Mouse (Mus musculus): Measurements from ENCODE around the gene Vegfa. TPM values are rescaled to one million over a fixed set of nuclear protein-coding genes. Genes with fewer than 3 reads are reported as not detected.
A peak's percentile ranks its signal among the peaks of the same experiment; 100 is the strongest.

Vegfa gene
- polyA plus RNA-seq, 1 experiment from 2014 or later = 6.8 TPM

GRCm38 (mm10) chr17:46045742-46046141 is 13.6 kb upstream of the Vegfa start:
- Histone ChIP-seq H3K4me2 (replicated peaks; ENCODE audit: low read depth, low read length) (no peak overlapping the region), H3K9me3 (ENCODE audit: control insufficient read depth, low read depth, low read length) (no peaks in the 10 kb centered on the region), H3K4me3 (ENCODE audit: low read depth, low read length) (no peak overlapping the region), H3K27ac (ENCODE audit: low read length) (no peak overlapping the region), H3K27me3 (ENCODE audit: control insufficient read depth, insufficient read depth, low read length) (no peaks in the 10 kb centered on the region), H3K4me1 (ENCODE audit: control insufficient read depth, insufficient read depth, low read length) (peaks cover 12% of the 10 kb centered on the region; the same call in 1 of the 2 replicates), H3K36me3 (ENCODE audit: control insufficient read depth, insufficient read depth, low read length) (no peaks in the 10 kb centered on the region), H3K9ac (replicated peaks; ENCODE audit: low read depth, low read length) (no peak overlapping the region)
- WGBS = 76% methylated on average over 8 of the region's 8 CpGs
- ATAC-seq (ENCODE audit: insufficient number of reproducible peaks, insufficient read depth, low FRiP score, low read depth) = no peak

- Histone ChIP-seq H3K4me1 (ENCODE audit: control insufficient read depth, insufficient read depth, low read length) (peaks cover 14% of the 10 kb centered on the region; the same call in 1 of the 2 replicates), H3K9ac (replicated peaks; ENCODE audit: low read depth, low read length) (no peak overlapping the region), H3K27me3 (ENCODE audit: control insufficient read depth, insufficient read depth, low read length) (no peaks in the 10 kb centered on the region), H3K36me3 (ENCODE audit: control insufficient read depth, insufficient read depth, low read length) (no peaks in the 10 kb centered on the region), H3K4me3 (ENCODE audit: low read depth, low read length) (no peak overlapping the region), H3K27ac (ENCODE audit: low read length) (no peak overlapping the region), H3K4me2 (replicated peaks; ENCODE audit: low read depth, low read length) (no peak overlapping the region), H3K9me3 (ENCODE audit: control insufficient read depth, low read depth, low read length) (no peaks in the 10 kb centered on the region)
- ATAC-seq (ENCODE audit: insufficient number of reproducible peaks, insufficient read depth, low FRiP score, low read depth) = no peak
- WGBS = 89% methylated on average over 5 of the region's 5 CpGs
Measured at GRCm38 (mm10) chr17:46044953-46045352, 12.8 kb upstream of the Vegfa start.

GRCm38 (mm10) chr17:46042158-46042557 is 10.0 kb upstream of the Vegfa start:
- Histone ChIP-seq H3K27me3 (ENCODE audit: control insufficient read depth, insufficient read depth, low read length) (no peaks in the 10 kb centered on the region), H3K4me1 (ENCODE audit: control insufficient read depth, insufficient read depth, low read length) (0 out of 2 replicates have a peak, but pooled peaks cover 7% of the 10 kb centered on the region), H3K4me3 (ENCODE audit: low read depth, low read length) (no peak overlapping the region), H3K9ac (replicated peaks; ENCODE audit: low read depth, low read length) (no peak overlapping the region), H3K27ac (ENCODE audit: low read length) (no peak overlapping the region), H3K9me3 (ENCODE audit: control insufficient read depth, low read depth, low read length) (no peaks in the 10 kb centered on the region), H3K4me2 (replicated peaks; ENCODE audit: low read depth, low read length) (no peak overlapping the region), H3K36me3 (ENCODE audit: control insufficient read depth, insufficient read depth, low read length) (no peaks in the 10 kb centered on the region)
- no peak for ATAC-seq (ENCODE audit: insufficient number of reproducible peaks, insufficient read depth, low FRiP score, low read depth)
- WGBS = 73% methylated on average over 8 of the region's 8 CpGs

- Histone ChIP-seq H3K9me3 (ENCODE audit: control insufficient read depth, low read depth, low read length) (no peaks in the 10 kb centered on the region), H3K4me3 (ENCODE audit: low read depth, low read length) (no peak overlapping the region), H3K36me3 (ENCODE audit: control insufficient read depth, insufficient read depth, low read length) (no peaks in the 10 kb centered on the region), H3K4me2 (replicated peaks; ENCODE audit: low read depth, low read length) (no peak overlapping the region), H3K4me1 (ENCODE audit: control insufficient read depth, insufficient read depth, low read length) (0 out of 2 replicates have a peak, but pooled peaks cover 7% of the 10 kb centered on the region), H3K27me3 (ENCODE audit: control insufficient read depth, insufficient read depth, low read length) (no peaks in the 10 kb centered on the region), H3K27ac (ENCODE audit: low read length) (no peak overlapping the region), H3K9ac (replicated peaks; ENCODE audit: low read depth, low read length) (no peak overlapping the region)
- no peak for ATAC-seq (ENCODE audit: insufficient number of reproducible peaks, insufficient read depth, low FRiP score, low read depth)
- WGBS = 86% methylated on average over 3 of the region's 3 CpGs
Measured at GRCm38 (mm10) chr17:46041679-46042078, 9.5 kb upstream of the Vegfa start.

GRCm38 (mm10) chr17:46041223-46041622 is 9.1 kb upstream of the Vegfa start:
- Histone ChIP-seq H3K27me3 (ENCODE audit: control insufficient read depth, insufficient read depth, low read length) (no peaks in the 10 kb centered on the region), H3K4me1 (ENCODE audit: control insufficient read depth, insufficient read depth, low read length) (0 out of 2 replicates have a peak, but pooled peaks cover 7% of the 10 kb centered on the region), H3K27ac (ENCODE audit: low read length) (no peak overlapping the region), H3K4me2 (replicated peaks; ENCODE audit: low read depth, low read length) (no peak overlapping the region), H3K9me3 (ENCODE audit: control insufficient read depth, low read depth, low read length) (no peaks in the 10 kb centered on the region), H3K9ac (replicated peaks; ENCODE audit: low read depth, low read length) (no peak overlapping the region), H3K36me3 (ENCODE audit: control insufficient read depth, insufficient read depth, low read length) (no peaks in the 10 kb centered on the region), H3K4me3 (ENCODE audit: low read depth, low read length) (no peak overlapping the region)
- WGBS = 65% methylated on average over 5 of the region's 5 CpGs
- ATAC-seq (ENCODE audit: insufficient number of reproducible peaks, insufficient read depth, low FRiP score, low read depth) = no peak

GRCm38 (mm10) chr17:46040561-46040960 is 8.4 kb upstream of the Vegfa start:
- 14% methylated on average over 6 of the region's 6 CpGs for WGBS
- ATAC-seq (ENCODE audit: insufficient number of reproducible peaks, insufficient read depth, low FRiP score, low read depth) = no peak
- H3K27me3 ChIP-seq (ENCODE audit: control insufficient read depth, insufficient read depth, low read length) = no peaks in the 10 kb centered on the region
- H3K4me3 ChIP-seq (ENCODE audit: low read depth, low read length) = no peak overlapping the region
- no peak overlapping the region for H3K4me2 ChIP-seq (replicated peaks; ENCODE audit: low read depth, low read length)
- 0 out of 2 replicates have a peak, but pooled peaks cover 7% of the 10 kb centered on the region for H3K4me1 ChIP-seq (ENCODE audit: control insufficient read depth, insufficient read depth, low read length)
- H3K9ac ChIP-seq (replicated peaks; ENCODE audit: low read depth, low read length) = no peak overlapping the region
- H3K36me3 ChIP-seq (ENCODE audit: control insufficient read depth, insufficient read depth, low read length) = no peaks in the 10 kb centered on the region
- H3K9me3 ChIP-seq (ENCODE audit: control insufficient read depth, low read depth, low read length) = no peaks in the 10 kb centered on the region
- H3K27ac ChIP-seq (ENCODE audit: low read length) = no peak overlapping the region

- H3K4me2 ChIP-seq (replicated peaks; ENCODE audit: low read depth, low read length) = no peak overlapping the region
- no peak overlapping the region for H3K4me3 ChIP-seq (ENCODE audit: low read depth, low read length)
- no peaks in the 10 kb centered on the region for H3K9me3 ChIP-seq (ENCODE audit: control insufficient read depth, low read depth, low read length)
- H3K27me3 ChIP-seq (ENCODE audit: control insufficient read depth, insufficient read depth, low read length) = no peaks in the 10 kb centered on the region
- no peak overlapping the region for H3K9ac ChIP-seq (replicated peaks; ENCODE audit: low read depth, low read length)
- WGBS = 48% methylated on average over 3 of the region's 3 CpGs
- H3K4me1 ChIP-seq (ENCODE audit: control insufficient read depth, insufficient read depth, low read length) = peaks cover 10% of the 10 kb centered on the region
- H3K27ac ChIP-seq (ENCODE audit: low read length) = no peak overlapping the region
- no peaks in the 10 kb centered on the region for H3K36me3 ChIP-seq (ENCODE audit: control insufficient read depth, insufficient read depth, low read length)
- no peak for ATAC-seq (ENCODE audit: insufficient number of reproducible peaks, insufficient read depth, low FRiP score, low read depth)
Measured at GRCm38 (mm10) chr17:46038906-46039305, 6.7 kb upstream of the Vegfa start.

GRCm38 (mm10) chr17:46036400-46036799 is 4.2 kb upstream of the Vegfa start:
- Histone ChIP-seq H3K9ac (replicated peaks; ENCODE audit: low read depth, low read length) (no peak overlapping the region), H3K4me1 (ENCODE audit: control insufficient read depth, insufficient read depth, low read length) (peaks cover 22% of the 10 kb centered on the region), H3K4me2 (replicated peaks; ENCODE audit: low read depth, low read length) (no peak overlapping the region), H3K27me3 (ENCODE audit: control insufficient read depth, insufficient read depth, low read length) (no peaks in the 10 kb centered on the region), H3K36me3 (ENCODE audit: control insufficient read depth, insufficient read depth, low read length) (no peaks in the 10 kb centered on the region), H3K9me3 (ENCODE audit: control insufficient read depth, low read depth, low read length) (no peaks in the 10 kb centered on the region), H3K4me3 (ENCODE audit: low read depth, low read length) (no peak overlapping the region), H3K27ac (ENCODE audit: low read length) (no peak overlapping the region)
- WGBS = 88% methylated on average over 6 of the region's 6 CpGs
- no peak for ATAC-seq (ENCODE audit: insufficient number of reproducible peaks, insufficient read depth, low FRiP score, low read depth)

GRCm38 (mm10) chr17:46034110-46034509 is 1.9 kb upstream of the Vegfa start:
- no peaks in the 10 kb centered on the region for H3K9me3 ChIP-seq (ENCODE audit: control insufficient read depth, low read depth, low read length)
- no peak overlapping the region for H3K4me3 ChIP-seq (ENCODE audit: low read depth, low read length)
- ATAC-seq (ENCODE audit: insufficient number of reproducible peaks, insufficient read depth, low FRiP score, low read depth) = no peak
- H3K9ac ChIP-seq (replicated peaks; ENCODE audit: low read depth, low read length) = no peak overlapping the region
- peak overlapping the region; percentile 83; the same call in 1 of the 2 replicates for H3K4me2 ChIP-seq (replicated peaks; ENCODE audit: low read depth, low read length)
- peak overlapping the region; percentile 39; the same call in 1 of the 2 replicates for H3K27ac ChIP-seq (ENCODE audit: low read length)
- no peaks in the 10 kb centered on the region for H3K27me3 ChIP-seq (ENCODE audit: control insufficient read depth, insufficient read depth, low read length)
- H3K36me3 ChIP-seq (ENCODE audit: control insufficient read depth, insufficient read depth, low read length) = no peaks in the 10 kb centered on the region
- peaks cover 24% of the 10 kb centered on the region for H3K4me1 ChIP-seq (ENCODE audit: control insufficient read depth, insufficient read depth, low read length)
- WGBS = 38% methylated on average over 6 of the region's 6 CpGs

All from stomach, embryonic 14.5 days (tissue).